Mouse (Mus musculus) liver, embryonic 11.5 days (tissue): Measurements from ENCODE around the gene Tubb2a. TPM values are rescaled to one million over a fixed set of nuclear protein-coding genes. Genes with fewer than 3 reads are reported as not detected.
A peak's percentile ranks its signal among the peaks of the same experiment; 100 is the strongest.
"Not testable (repeated sequence)": the region's sequence is repeated elsewhere in the genome, so short reads cannot be mapped to it uniquely, and the experiment has no call there.

Experiments used
- ATAC-seq: fragments of 200-750 bp; cut with Nextera tagmentation; replicated peaks from 2 replicates; pipeline ENCODE4 v1.8.0; 2017; ENCODE audit warnings: moderate number of reproducible peaks, mild to moderate bottlenecking, moderate TSS enrichment, moderate library complexity; ENCODE audit not compliant: low FRiP score
- DNase-seq: peaks from one replicate; pipeline ENCODE4 v3.0.0-alpha.2; 2017; ENCODE audit warnings: low spot score
- H3K27ac ChIP-seq: fragments of 300-500 bp; sonication (generic); 2 replicates; pipeline ENCODE4 v1.5.1; 2014; ENCODE audit warnings: mild to moderate bottlenecking, low read depth, low read length, control low read depth
- H3K27me3 ChIP-seq: fragments of 300-500 bp; sonication (generic); replicated peaks from 2 replicates; pipeline ENCODE4 v1.6.1; 2014; ENCODE audit warnings: low read length, mixed read lengths; ENCODE audit not compliant: control insufficient read depth, insufficient read depth
- H3K36me3 ChIP-seq: fragments of 300-500 bp; sonication (generic); 2 replicates; pipeline ENCODE4 v1.6.1; 2014; ENCODE audit warnings: mild to moderate bottlenecking, low read length, moderate library complexity, mixed read lengths; ENCODE audit not compliant: control insufficient read depth, insufficient read depth
- H3K4me1 ChIP-seq: fragments of 300-500 bp; sonication (generic); replicated peaks from 2 replicates; pipeline ENCODE4 v1.6.1; 2014; ENCODE audit warnings: low read length, mixed read lengths; ENCODE audit not compliant: control insufficient read depth, insufficient read depth
- H3K4me2 ChIP-seq: fragments of 300-500 bp; sonication (generic); 2 replicates; pipeline ENCODE4 v1.6.1; 2014; ENCODE audit warnings: mild to moderate bottlenecking, control low read depth, moderate library complexity
- H3K4me3 ChIP-seq: fragments of 300-500 bp; sonication (generic); 2 replicates; pipeline ENCODE4 v1.5.1; 2014; ENCODE audit warnings: low read depth, low read length, control low read depth
- H3K9ac ChIP-seq: fragments of 300-500 bp; sonication (generic); 2 replicates; pipeline ENCODE4 v1.6.1; 2014; ENCODE audit warnings: low read depth, low read length, control low read depth
- H3K9me3 ChIP-seq: fragments of 300-500 bp; sonication (generic); 2 replicates; pipeline ENCODE4 v1.6.1; 2016; ENCODE audit warnings: low read length, inconsistent platforms, mixed read lengths; ENCODE audit not compliant: control insufficient read depth
- WGBS: fragments of 180-500 bp; shearing (Covaris S2); extraction: QIAGEN DNeasy Blood & Tissue Kit; methylation state at CpG from one replicate; pipeline ENCODE4 v1.1.7; 2014; 5-methylcytosine and 5-hydroxymethylcytosine counted together
- polyA plus RNA-seq: library from polyadenylated mRNA; unstranded; fragments of >200 nt; fragmentation: Nextera tagmentation; extraction: Ambion mirVana; gene quantifications from 2 replicates; pipeline ENCODE4 v1.2.1, GENCODE M21; 2014

Tubb2a gene
- polyA plus RNA-seq, 1 experiment from 2014 or later, result 81.0 TPM

DNA sequence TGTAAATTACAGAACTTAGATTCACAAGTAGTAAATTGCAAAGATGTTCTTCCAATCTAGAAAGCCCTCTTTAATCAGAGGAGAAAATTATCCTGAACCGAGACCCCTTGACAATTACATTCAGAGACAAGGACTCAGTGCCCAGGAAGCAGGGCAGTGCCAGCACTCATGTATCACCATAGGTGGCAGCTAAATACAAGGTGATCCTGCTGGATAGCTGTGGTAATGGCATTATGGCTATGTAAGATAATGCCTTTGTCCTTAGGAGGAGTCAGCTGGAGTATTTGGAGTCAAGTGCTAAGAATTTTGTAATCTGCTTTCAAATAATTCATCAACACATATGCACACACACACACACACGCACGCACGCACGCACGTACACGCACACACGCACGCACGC, 23.4 kb upstream of the Tubb2a start:
- 90% methylated on average over 10 of the region's 10 CpGs for WGBS
- no peaks in the 10 kb centered on the region for H3K36me3 ChIP-seq
- H3K9me3 ChIP-seq, result no peaks in the 10 kb centered on the region
- no peak overlapping the region for H3K4me3 ChIP-seq
- DNase-seq (no peak), ATAC-seq (peak; percentile 62)
- peaks cover 13% of the 10 kb centered on the region for H3K4me1 ChIP-seq
- H3K27ac ChIP-seq, result peak overlapping the region; percentile 77
- H3K4me2 ChIP-seq, result peak overlapping the region; percentile 51
- peak overlapping the region; percentile 58; the same call in 1 of the 2 replicates for H3K9ac ChIP-seq
- no peaks in the 10 kb centered on the region for H3K27me3 ChIP-seq

GRCm38 (mm10) chr13:34100733-34101132, 22.9 kb upstream of the Tubb2a start:
- Histone ChIP-seq H3K4me2 (peak overlapping the region; percentile 51), H3K36me3 (no peaks in the 10 kb centered on the region), H3K4me3 (peak overlapping the region; percentile 7; the same call in 1 of the 2 replicates), H3K9ac (peak overlapping the region; percentile 58), H3K27me3 (no peaks in the 10 kb centered on the region), H3K4me1 (peaks cover 13% of the 10 kb centered on the region), H3K27ac (peak overlapping the region; percentile 77), H3K9me3 (no peaks in the 10 kb centered on the region)
- ATAC-seq (peak; percentile 95), DNase-seq (no peak)
- WGBS, result 33% methylated on average over 3 of the region's 3 CpGs

DNA sequence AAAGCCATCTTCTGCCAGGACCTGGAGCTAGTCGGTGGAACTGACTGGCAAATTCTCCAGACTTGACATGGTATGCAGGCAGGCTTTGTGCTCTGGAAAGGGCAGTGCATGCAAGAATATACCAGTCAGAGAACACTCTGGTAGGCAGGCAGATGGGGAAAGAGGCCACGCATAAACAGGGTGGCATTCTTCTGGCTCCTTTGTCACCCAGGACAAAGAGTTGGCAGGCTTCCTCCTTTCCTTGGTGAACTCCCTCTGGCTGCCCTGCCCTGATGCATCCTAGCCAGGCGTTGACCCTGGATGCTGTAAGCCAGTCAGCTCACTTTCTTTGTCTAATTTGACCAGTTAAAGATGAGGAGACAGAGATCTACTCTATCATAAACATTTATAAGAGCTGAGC, 19.3 kb upstream of the Tubb2a start:
- Histone ChIP-seq H3K4me3 (no peak overlapping the region), H3K9me3 (no peaks in the 10 kb centered on the region), H3K27me3 (no peaks in the 10 kb centered on the region), H3K9ac (no peak overlapping the region), H3K4me1 (peaks cover 12% of the 10 kb centered on the region), H3K4me2 (no peak overlapping the region), H3K27ac (no peak overlapping the region), H3K36me3 (no peaks in the 10 kb centered on the region)
- DNase-seq (no peak), ATAC-seq (no peak)
- 78% methylated on average over 3 of the region's 3 CpGs for WGBS

- no peak for ATAC-seq
- no peak overlapping the region for H3K9ac ChIP-seq
- no peaks in the 10 kb centered on the region for H3K9me3 ChIP-seq
- peaks cover 6% of the 10 kb centered on the region for H3K4me1 ChIP-seq
- WGBS, result 71% methylated on average over 4 of the region's 4 CpGs
- no peaks in the 10 kb centered on the region for H3K36me3 ChIP-seq
- H3K4me3 ChIP-seq, result no peak overlapping the region
- no peak overlapping the region for H3K4me2 ChIP-seq
- no peaks in the 10 kb centered on the region for H3K27me3 ChIP-seq
- DNase-seq, result no peak
- no peak overlapping the region for H3K27ac ChIP-seq
Measured at GRCm38 (mm10) chr13:34096455-34096854, 18.6 kb upstream of the Tubb2a start.

- H3K4me2 ChIP-seq, result no peak overlapping the region
- peak overlapping the region; percentile 16; the same call in 1 of the 2 replicates for H3K9ac ChIP-seq
- ATAC-seq (no peak), DNase-seq (no peak)
- H3K27me3 ChIP-seq, result no peaks in the 10 kb centered on the region
- H3K4me3 ChIP-seq, result no peak overlapping the region
- WGBS, result 53% methylated on average over 6 of the region's 7 CpGs
- H3K27ac ChIP-seq, result no peak overlapping the region
- peaks cover 4% of the 10 kb centered on the region; the same call in 1 of the 2 replicates for H3K4me1 ChIP-seq
- no peaks in the 10 kb centered on the region for H3K36me3 ChIP-seq
- H3K9me3 ChIP-seq, result no peaks in the 10 kb centered on the region
Measured at GRCm38 (mm10) chr13:34095542-34096435, 18.0 kb upstream of the Tubb2a start.

- H3K27ac ChIP-seq, result no peak overlapping the region
Measured at GRCm38 (mm10) chr13:34089358-34089757, 11.6 kb upstream of the Tubb2a start.

DNA sequence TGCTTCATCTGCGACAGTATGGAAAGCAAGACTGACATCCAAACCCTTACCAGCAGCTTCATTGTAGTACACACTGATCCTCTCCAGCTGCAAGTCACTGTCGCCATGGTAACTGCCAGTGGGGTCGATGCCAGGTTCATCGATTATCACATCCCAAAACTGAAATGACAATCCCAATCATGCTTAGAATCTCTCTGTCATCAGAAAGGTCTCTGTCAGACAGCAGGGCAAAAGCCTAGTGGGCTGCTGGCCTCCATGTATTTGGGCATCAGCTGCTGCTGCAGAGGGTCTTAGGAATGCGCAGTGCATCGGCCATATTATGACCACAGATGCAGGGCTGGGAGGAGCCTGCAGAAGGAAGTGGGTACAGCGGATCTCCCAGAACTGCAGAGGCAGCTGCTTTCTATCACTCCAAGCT, 11.1 kb upstream of the Tubb2a start:
- H3K4me3 ChIP-seq, result no peak overlapping the region
- WGBS, result 40% methylated on average over 7 of the region's 7 CpGs
- 0 out of 2 replicates have a peak, but pooled peaks cover 3% of the 10 kb centered on the region for H3K4me1 ChIP-seq
- H3K36me3 ChIP-seq, result no peaks in the 10 kb centered on the region
- H3K9ac ChIP-seq, result no peak overlapping the region
- no peaks in the 10 kb centered on the region for H3K9me3 ChIP-seq
- H3K27me3 ChIP-seq, result no peaks in the 10 kb centered on the region
- DNase-seq (no peak), ATAC-seq (no peak)
- no peak overlapping the region for H3K27ac ChIP-seq
- peak overlapping the region; percentile 29; the same call in 1 of the 2 replicates for H3K4me2 ChIP-seq

More at GRCm38 (mm10) chr13:34089358-34089757, 11.6 kb upstream of the Tubb2a start:
- Histone ChIP-seq H3K4me3 (no peak overlapping the region), H3K9me3 (no peaks in the 10 kb centered on the region), H3K27me3 (no peaks in the 10 kb centered on the region), H3K4me1 (0 out of 2 replicates have a peak, but pooled peaks cover 3% of the 10 kb centered on the region), H3K4me2 (no peak overlapping the region), H3K36me3 (no peaks in the 10 kb centered on the region), H3K9ac (no peak overlapping the region)
- ATAC-seq (no peak), DNase-seq (no peak)
- WGBS, result 36% methylated on average over 3 of the region's 3 CpGs

DNA sequence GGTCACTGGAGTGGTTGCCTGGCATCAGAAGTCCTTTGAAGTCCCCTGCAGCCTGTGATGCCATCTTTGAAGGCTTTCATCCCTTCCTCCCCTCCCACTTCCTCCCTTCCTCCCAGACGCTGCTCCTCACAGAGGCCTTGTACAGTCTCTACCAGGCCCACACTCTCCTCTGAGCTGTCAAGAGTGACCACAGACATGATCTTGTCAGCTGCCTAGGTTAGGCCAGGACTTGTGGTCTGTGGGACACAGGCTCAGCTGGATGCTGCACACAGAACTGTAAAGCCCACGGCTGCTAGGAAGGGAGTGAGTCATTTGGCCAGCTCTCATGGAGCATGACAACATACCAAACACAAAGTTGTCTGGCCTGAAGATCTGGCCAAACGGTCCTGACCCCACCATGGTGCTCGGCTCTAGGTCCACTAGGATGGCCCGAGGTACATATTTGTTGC, 10.4 kb upstream of the Tubb2a start:
- H3K4me3 ChIP-seq, H3K4me1 ChIP-seq, DNase-seq, H3K27ac ChIP-seq, H3K4me2 ChIP-seq, H3K9me3 ChIP-seq, H3K9ac ChIP-seq, H3K36me3 ChIP-seq, H3K27me3 ChIP-seq: not testable (repeated sequence)
- 0 out of 2 replicates have a peak, but pooled peaks have one; percentile 18 for ATAC-seq
- WGBS, result 39% methylated on average over 5 of the region's 5 CpGs
